Mouse (Mus musculus): ENCODE results near the gene Zcchc14.

DNA sequence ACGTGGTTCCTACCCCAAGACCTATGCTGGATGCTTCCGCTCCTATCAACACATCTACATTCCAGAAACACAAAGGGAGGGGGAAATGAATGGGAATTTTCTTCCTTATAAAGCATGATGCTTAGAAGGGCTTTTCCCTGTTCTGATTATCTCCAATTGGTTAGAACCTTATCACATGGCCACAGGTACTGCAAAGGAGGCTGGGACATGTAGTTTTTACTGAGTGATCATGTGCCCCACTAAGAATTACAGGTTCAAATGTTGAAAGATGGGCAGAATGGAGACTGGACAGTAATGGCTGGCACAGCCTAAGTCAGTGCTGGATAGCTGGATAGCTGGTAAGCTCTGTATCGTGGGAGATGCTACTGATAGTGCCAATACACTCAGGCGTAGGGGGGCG lies 21.2 kb upstream of the Zcchc14 start:
- no peak for TF ChIP-seq CTCF (IDR thresholded peaks at IDR 0.05; ENCODE audit: low read depth, low read length)
- no peak for TF ChIP-seq POLR2AphosphoS5 (IDR thresholded peaks at IDR 0.05; ENCODE audit: insufficient replicate concordance, low read depth, low read length)

Data from G1E (cell line).